Mouse (Mus musculus): ENCODE results near the gene Acp1.

Gene Acp1

DNA sequence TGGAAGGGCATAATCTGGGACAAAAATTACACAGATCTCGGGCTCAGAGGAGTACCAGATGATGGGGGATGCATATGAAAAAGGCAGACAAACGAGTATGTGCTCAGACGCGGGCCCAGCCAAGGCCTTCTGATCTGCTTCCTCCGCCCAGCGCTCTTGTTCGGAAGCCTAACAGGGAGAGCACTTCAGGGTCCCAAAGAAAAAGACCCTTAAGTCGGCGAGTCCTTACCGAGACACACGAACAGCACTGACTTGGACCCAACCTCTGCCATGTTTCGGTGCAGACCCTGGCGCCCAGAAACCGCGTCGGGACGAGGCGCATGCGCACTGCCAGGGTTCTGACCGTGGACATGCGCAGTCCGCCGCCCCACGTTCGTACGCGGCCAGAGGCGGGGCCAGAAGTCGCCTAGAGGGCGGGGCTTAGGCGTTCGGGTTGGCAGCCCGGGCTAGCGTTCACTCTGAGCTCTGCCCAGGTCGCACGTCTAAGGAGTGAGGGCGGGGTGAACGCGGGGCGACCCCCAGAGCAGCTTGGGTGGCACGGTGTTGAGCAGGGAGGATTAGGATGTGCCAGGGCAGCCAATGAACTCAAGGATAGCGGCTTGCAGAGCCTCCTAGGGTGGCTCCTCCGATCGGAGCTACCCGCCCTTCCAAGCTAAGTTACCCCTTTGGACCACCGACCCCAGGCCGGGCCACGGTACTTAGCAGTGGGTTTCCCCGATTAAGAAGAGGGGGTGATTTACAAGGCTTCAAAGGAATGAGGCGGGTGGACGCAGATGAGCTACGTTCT lies at the start of gene Acp1, which contains the start of gene Sh3yl1:
Acp1 (minus strand) TSS at position 329 of the 787 bp plus-strand sequence.
Sh3yl1 (plus strand) TSS at position 408 of the 787 bp plus-strand sequence.
- DNase-seq = peak; percentile 96

DNA sequence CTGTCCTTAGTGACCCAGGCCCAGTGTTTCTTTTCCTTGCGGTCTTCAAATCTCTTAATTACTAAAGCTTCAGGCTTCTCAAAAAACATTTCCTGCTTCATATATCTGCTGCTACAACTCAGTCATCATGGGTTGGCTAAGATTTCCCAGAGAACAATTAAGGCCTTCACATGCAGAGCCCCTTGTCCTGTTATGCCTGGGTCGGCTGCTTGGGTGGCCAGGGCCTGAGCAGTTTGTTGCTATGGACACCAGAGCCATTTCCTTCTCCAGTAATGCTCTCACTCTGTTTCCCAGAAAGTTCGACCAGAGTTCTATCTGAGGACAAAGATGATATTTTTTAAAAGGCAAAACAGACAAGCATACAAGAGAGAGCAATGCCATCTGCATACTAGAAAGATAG lies 32.8 kb upstream of the Acp1 start:
- no peak for DNase-seq

DNA sequence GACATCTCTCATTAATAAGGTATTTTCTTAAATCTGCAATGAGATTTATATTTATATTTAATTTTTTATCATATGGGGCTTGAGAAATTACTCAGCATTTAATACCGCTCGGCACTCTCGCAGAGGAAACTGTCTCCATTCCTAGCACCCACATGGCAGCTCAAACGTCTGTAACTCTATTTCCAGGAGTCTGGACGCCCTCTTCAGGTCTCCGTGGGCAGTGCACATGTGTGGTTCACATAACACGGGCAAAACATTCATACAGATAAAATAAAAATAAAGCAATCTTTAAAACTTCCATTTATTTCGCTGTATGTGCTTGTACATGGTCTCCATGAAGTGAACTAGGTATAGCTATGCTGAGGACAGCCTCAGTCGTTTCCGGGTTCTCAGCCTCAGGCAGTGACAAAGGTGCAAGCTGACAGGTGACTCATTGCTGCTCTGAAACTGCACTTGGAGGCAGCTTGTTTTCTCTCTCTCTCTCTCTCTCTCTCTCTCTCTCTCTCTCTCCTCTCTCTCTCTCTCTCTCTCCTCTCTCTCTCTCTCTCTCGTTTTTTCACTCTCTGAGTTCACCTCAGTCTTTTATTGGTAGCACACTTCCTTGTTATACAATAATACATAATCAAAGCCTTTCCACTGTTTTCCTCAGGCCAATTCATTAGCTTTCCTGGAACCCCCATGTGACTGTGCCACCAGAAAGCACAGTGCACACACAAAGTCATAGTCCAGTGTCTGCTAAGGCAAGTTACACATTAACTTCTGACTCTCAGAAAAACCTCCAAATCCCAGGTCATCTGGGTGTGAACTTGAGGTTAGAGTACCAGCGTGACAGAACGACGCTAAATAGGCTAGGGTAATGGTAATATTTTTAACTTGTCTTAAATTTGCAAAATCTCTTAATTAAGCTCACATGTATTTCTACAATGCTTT lies 31.9 kb upstream of the Acp1 start:
- DNase-seq = no peak

DNA sequence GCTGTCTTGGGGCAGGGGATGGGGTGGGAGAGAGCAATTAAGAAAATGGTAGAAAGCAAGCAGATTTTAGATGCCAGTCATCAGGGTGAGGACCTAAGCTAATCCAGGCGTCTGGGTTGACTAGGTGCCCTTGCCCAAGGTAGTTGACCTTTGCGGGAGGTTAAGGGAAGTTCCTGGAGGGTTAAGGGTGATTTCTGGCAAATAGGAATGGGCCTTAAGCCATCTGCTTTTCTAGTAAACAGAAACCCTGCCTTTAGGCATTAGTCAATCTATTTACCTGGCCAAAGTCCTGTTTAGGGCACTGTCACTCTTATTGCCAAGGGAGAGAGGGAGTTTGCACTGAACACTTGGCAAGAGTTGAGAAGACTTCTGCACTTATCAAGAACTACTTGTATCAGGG lies 25.5 kb upstream of the Acp1 start:
- no peak for DNase-seq

DNA sequence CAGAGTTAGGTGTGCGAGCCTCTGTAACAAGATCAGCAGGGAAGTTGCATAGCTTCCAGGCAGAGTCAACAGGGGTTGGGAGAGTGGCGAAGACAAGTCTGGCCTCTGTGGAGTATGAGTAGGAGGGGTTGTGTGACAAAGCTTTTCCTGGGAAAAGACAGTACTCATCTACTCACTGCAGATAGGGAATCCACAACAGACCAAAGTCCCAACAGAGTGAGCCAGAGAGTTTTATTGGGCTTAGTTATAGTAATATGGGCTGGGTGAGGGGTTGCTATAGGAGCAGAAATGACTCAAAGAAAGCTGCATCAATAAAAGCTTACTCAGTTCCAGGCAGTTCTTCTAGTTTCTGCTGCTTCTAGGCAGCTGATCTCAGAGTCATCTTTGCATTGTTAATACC lies 21.9 kb upstream of the Acp1 start:
- DNase-seq = no peak

DNA sequence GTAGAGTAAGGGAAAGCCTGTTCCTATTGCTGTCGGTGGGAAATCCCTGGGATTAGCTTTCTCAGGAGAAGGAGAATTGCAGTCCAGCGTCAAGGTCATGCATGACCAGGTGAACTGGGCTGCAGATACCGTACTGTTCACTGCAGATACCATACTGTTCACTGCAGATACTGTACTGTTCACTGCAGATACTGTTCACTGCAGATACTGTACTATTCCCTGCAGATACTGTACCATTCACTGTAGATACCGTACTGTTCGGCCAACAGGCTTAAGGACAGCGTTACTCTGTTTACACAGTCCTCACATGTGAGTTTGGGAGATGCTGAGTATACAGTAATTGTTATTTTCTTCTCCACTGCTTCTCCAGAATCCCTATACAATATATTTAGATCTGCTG lies 16.8 kb upstream of the Acp1 start:
- DNase-seq = no peak

DNA sequence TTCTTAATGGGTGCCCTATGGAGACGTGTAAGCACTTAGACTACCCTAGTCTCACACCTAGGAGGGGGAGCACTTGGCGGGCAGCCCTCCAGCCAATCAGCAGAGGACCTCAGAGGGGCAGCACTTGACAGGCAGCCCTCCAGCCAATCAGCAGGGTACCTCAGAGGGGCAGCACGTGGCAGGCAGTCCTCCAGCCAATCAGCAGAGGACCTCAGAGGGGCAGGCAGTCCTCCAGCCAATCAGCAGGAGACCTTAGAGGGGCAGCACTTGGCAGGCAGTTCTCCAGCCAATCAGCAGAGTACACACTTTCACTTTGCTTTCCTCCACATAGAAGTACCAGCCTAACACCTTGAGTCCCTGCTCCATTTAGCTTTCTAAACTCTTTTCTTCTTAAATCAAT lies 11.0 kb upstream of the Acp1 start:
- no peak for DNase-seq

DNA sequence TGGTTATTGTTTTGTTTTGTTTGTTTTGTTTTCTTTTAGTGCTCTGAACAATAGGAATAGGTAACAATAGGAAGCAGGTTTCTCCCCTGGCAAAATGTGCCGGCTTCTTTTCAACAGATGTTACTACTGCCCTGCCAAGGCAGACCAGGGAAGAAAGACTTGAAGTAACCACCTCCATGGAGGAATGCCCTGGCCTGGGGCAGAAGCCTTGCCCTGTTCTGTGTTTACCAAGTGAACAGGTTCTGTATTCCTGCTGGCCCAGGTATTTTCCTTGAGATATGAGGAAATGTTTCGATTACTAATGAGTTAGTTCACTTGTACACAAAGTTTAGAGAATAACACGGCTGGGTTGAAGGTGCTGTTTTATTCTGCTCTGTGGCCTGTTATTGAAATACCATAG lies 1.5 kb upstream of the Acp1 start:
- DNase-seq = no peak

DNA sequence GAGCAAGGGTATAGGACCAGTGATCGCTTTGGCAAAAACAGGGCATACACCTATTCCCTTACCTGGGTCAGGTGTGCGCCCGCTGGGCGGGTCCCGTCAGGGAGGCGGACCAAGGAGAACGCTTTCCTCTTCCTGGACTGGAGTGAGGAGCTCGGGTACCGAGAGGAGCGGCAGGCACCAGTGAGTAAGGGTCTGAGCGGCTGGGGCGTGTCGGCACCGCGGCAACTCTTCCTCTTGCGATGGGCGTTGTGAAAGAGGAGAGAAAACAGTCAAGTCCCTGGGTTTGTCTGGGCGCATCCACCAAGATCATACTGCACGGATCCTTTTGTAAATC lies 626 bp upstream of the Acp1 start:
- peak; percentile 76 for DNase-seq

DNA sequence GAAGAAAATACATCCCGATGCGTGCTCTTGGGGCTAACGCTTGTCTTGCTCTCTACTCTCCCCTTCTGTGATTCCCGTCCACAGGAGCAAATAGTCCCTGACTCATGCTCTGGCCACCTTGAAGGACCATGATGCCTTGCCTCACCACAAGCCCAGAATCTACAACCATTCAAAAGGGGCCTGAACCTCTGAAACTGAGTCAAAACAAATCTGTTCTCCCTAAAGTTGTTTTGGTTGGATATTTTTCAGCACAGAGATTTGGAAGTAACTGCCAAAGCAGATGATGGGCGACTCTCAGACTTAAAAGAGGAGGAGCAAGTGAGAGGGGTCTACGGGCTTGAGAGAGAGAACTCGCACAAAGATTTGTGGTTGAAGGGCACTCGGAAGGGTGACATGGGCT lies 529 bp downstream of the Acp1 start:
- DNase-seq = no peak

DNA sequence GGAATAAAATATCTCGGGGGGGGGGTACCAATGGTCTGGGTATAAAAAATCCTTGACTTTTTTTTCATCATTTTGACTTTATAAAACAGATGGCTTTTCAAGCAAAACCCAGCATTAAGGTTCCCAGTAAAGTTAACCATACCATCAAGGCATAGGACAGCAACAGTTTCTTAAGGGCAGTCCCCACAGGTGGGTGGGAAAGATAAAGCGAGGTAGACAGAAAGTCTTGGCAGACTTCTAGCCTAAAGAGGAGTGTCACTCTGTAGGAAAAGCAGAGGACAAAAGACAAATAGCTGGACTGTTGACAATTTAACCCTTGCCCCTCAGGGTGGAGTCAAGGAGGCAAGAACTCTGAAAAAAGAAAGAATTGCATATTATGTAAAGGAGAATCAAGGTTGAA lies 1.5 kb downstream of the Acp1 start:
- no peak for DNase-seq

DNA sequence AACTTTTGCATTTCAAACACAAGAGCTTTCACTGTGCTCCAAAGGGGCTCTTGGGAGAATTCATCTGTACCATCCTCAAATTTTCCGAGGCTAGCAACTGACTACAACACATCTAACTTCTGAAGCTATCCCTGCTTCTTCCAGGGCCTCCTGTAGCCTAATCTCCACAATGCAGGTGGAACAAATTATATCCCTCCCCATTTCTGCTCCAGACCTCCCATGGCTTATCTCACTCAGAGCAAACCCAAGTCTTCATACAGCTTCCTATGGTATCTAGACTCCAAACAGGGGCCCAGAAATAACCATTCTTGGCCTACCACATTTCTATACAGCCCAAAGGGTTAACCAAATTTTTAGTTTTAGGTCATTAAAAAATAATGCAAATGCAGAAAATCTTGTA lies 2.7 kb downstream of the Acp1 start:
- DNase-seq = no peak

DNA sequence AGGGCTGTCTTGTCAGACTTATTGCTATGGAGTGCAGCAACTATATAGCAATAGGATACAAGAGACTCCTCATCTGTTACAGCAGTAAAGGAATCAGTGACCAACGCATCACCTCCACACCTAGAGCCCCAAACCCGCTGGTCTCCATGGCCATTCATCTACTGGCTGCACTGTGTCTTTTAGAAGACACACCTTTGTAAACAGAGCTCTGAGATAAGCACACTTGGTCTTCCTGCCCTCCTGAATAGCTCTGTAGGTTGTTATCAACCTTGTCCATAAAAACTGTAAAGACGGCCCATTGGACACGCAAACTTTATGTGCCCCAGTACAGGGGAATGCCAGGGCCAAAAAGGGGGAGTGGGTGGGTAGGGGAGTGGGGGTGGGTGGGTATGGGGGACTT lies 14.3 kb downstream of the Acp1 start:
- DNase-seq = no peak

DNA sequence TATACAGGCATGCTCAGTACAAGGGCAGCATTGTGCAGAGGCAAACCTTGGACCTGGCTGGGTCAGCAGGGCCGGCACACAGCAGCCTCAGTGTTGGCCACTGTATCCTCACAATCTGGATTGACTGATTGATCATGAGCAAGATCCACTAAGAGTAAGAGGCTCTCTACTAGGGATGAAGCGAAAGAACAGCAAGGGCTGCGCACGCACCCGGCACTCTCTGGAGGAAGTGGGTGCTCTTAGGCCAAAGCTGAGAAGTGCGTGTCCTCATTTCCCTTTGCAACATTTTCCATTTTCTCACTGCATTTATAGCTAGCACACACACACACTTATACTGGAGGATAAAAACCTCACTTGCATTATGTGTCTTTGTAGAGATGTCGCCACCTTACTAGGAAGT lies 20.0 kb downstream of the Acp1 start:
- DNase-seq = no peak

DNA sequence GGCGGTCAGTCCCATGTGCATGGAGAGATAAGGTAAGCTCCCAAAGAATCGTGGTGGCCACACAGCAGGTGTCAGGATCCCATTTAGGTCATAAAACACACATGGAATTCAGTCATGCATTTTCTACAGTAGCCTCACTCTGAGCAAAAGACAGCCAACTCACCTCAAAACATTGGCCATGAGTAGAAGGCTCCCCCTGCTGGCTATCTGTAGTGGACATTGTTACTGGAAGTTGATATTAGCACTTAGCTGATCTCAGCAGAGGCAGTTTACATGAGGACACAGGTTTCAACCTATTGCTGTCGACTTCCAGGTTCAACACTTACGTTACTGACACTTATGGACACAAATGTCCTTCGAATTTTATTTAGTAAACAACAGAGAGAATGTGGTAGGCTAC lies 21.3 kb downstream of the Acp1 start:
- peak; percentile 27 for DNase-seq

DNA sequence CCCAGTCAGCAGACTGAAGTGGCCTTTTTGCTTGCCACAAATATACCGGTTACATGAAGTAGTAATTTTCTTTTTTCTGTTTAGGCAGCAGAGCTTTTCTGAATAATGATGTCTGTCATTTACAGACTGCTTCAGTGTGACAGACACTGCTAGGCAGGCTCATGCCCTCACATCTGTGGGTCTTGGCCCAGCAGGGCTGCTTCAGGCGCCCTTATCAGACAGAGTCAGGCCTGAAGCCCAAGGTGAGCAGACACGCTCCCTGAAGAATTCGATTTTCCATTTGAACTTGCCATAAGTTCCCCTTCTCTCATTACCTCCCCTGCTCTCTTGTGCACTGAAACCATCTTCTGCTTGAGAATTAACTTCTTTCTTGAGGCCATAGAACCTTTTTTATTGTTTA lies 23.4 kb downstream of the Acp1 start:
- DNase-seq = no peak

DNA sequence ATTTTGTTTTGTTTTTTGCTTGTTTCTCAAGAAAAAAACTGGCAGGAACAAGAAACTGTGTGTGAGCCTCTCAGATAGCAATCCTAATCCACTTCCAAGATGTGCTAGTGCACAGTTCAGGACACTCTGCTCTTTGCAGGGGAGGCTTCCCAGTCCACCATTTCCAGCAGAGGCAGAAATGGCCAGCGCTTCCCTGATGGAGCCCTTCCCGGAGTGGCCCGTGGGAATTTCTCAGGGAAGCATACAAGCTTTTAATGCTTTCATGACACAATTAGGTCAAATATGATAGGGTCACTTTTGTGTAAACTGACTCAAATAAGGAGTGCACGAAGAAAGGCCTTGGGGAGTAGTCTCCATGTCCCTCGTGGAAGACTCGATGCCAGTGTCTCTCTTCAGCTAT lies 25.5 kb downstream of the Acp1 start:
- DNase-seq = no peak

DNA sequence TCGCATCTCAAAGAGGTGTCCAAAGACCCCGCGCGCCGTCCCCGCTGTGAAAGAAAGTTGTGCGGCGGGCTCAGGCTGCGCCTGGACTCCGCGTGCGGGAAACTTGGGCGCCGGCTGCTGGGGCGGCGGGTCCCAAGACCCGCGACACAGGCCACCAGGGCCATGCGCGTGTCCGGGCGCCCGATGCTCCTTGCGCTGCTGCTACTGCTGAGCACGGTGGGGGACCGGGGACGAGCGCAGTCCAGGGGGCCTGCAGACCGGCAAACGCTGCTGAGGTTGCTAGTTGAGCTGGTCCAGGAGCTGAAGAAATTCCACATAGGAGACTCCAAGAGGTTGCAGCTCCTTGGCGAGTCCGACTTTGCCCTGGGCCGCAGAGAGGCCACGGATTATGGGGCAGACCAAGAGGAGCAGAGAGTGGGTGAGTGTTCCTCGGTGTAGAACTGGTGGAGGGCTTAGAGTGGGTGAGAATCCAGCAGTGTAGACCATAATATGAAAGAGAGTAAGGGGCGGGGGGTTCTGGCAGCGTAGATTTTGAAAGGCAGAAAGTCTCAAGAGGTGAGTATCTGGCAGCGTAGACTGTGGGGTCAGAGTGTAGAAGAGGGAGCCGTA lies 26.7 kb downstream of the Acp1 start:
- no peak for DNase-seq

DNA sequence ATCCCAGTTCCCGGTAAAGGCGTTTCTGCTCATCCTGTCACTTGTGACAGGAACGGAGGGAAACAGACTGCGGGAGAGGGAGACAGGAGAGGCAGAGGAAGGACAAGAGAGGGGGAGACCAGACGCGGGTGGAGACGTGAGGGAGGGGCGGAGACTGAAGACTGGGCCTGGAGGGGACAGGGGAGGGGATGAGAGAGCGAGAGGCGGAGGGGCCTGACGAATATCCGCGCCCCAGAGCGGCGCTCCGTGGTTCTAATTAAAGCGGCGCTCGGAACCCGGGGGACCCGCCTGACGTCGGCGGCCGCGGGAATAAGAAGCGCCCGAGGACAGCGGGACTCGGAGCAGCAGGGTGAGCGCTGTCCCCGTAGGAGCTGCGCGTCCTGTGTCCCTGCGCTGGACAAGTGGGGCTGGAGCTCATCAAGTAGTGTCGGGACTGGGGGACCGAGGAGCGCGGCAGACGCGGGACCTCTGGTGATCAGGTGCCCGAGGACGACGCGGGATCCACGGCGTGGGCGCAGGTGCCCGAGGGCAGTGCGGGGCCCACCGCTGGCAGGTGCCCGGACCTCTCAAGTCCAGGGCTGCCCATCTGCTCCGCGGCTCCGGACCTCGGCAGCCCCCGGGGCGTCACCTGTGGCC lies 27.3 kb downstream of the Acp1 start, which contains the start of gene Alkal2:
Alkal2 (plus strand) TSS at position 337 of the 636 bp plus-strand sequence.
- no peak for DNase-seq

DNA sequence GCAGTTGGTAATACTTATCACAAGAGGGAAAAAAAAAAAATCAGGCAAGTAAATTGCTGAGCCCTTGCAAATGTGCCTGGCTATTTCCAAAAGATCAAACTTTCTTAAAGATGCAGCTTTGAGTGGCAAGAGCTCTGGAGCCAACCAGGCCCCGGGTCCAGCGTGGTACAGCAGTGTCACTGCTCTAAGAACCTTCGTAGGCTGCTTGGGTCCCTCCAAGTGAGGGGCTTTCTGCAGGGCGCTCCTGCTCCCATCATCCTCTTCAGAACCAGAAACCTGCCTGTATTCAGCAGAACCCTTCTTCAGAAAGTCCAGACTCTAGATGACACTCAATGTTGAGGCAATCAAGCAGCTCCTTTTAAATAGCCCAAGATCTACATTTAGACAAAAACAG lies 27.8 kb downstream of the Acp1 start:
- DNase-seq = no peak

DNA sequence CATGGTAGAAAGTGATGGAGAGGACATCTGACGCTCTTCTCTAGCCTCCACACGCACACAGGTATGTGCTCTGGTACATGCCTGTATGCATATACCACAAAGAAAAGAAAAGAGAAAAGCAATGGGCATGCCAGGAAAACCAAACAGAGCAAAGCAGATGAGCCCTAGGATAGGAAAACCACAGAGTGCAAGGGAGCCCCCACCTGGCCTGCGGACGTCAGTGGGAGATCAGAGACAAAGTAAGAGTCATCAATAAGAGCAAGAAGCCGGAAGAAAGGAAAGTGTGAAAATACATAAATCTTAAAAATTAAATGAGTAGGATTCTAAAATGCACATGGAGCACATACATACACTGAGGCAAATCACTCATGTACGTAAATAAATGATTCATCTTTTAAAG lies 31.9 kb downstream of the Acp1 start:
- DNase-seq = no peak

DNA sequence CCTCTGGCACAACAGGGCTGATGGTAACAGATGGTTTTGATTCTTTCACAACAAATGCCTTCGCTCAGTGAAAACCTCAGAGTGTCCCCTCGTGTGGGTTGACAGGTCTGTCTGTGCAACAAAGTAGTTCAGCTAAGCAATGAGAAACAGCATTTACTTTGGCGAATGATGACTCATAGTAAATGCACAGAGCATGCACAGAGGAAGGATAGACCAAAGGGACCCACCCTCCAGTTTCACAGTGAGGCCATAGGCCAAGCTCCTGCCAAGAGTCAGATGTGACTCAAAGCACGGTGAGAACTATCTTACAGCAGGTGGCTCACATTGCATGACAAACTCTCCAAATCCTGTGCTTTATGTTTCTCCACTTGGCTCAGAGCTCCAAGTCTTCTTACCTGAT lies 45.6 kb downstream of the Acp1 start:
- no peak for DNase-seq

DNA sequence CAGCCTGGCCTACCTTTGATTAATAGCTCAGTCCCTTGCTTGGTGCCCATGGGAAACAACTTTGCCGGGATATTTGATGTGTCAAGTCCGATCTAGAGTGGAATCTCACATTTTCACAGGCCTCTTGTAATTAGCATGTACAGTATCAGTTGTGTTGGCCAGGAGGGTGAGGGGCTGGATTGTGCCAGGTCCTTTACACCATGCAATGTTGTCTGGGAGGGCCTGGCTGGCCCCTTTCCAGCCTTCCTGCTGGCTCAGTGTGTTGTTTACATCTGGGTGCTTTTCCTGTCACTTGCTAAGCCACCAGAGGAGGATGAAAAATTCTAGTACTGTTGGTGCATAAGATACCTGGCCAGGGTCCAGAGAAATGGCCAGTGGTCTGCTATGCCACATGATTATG lies 47.0 kb downstream of the Acp1 start:
- DNase-seq = no peak
